Mouse (Mus musculus) MEL (cell line): Measurements from ENCODE around the gene Tshr. TPM values are rescaled to one million over a fixed set of nuclear protein-coding genes. Genes with fewer than 3 reads are reported as not detected.
A peak's percentile ranks its signal among the peaks of the same experiment; 100 is the strongest.
"Not testable (repeated sequence)": the region's sequence is repeated elsewhere in the genome, so short reads cannot be mapped to it uniquely, and the experiment has no call there.

Source experiments
- DNase-seq: peaks from one replicate; pipeline ENCODE4 v3.0.0; 2011; ENCODE audit warnings: low read depth, low spot score
- H3K27ac ChIP-seq: 2 replicates; pipeline ENCODE4 v1.5.1; 2012; ENCODE audit warnings: low read depth, mild to moderate bottlenecking, control low read depth, low read length, moderate library complexity; ENCODE audit not compliant: control insufficient read depth
- H3K27me3 ChIP-seq, 2 experiments: fragments of 150-350 bp in 1 of 2; sonication (generic) in 1 of 2; 2 replicates each; pipeline ENCODE4 v1.6.1; 2012; ENCODE audit warnings: low read length in 2 of 2, mild to moderate bottlenecking in 2 of 2, improper control_type of control experiment in 1 of 2, moderate library complexity in 1 of 2; ENCODE audit not compliant: insufficient read depth in 2 of 2, control insufficient read depth in 1 of 2
- H3K36me3 ChIP-seq, 2 experiments: 2 replicates each; pipeline ENCODE4 v1.6.1; 2012 to 2014; ENCODE audit warnings: low read length in 2 of 2, improper control_type of control experiment in 1 of 2, inconsistent platforms in 1 of 2, mild to moderate bottlenecking in 1 of 2; ENCODE audit not compliant: insufficient read depth in 2 of 2, control insufficient read depth in 1 of 2
- H3K4me1 ChIP-seq, 2 experiments: fragments of 150-350 bp in 1 of 2; sonication (generic) in 1 of 2; 2 replicates each; pipeline ENCODE4 v1.6.1; 2012; ENCODE audit warnings: low read length in 2 of 2, improper control_type of control experiment in 1 of 2, mild to moderate bottlenecking in 1 of 2; ENCODE audit not compliant: insufficient read depth in 2 of 2, control insufficient read depth in 1 of 2
- H3K4me3 ChIP-seq, 2 experiments: fragments of 150-350 bp in 1 of 2; sonication (generic) in 1 of 2; 2 replicates each; pipeline ENCODE4 v1.5.1; 2012; ENCODE audit warnings: low read depth in 2 of 2, low read length in 2 of 2, mild to moderate bottlenecking in 2 of 2, moderate library complexity in 2 of 2, control low read depth in 1 of 2, improper control_type of control experiment in 1 of 2; ENCODE audit not compliant: control insufficient read depth in 1 of 2, insufficient read depth in 1 of 2
- H3K79me2 ChIP-seq: 2 replicates; pipeline ENCODE4 v1.6.1; 2012; ENCODE audit warnings: mild to moderate bottlenecking, low read length, moderate library complexity; ENCODE audit not compliant: control insufficient read depth, poor library complexity, insufficient read depth
- H3K9ac ChIP-seq: 2 replicates; pipeline ENCODE4 v1.6.1; 2012; ENCODE audit warnings: low read depth, mild to moderate bottlenecking, control low read depth, low read length, moderate library complexity; ENCODE audit not compliant: control insufficient read depth, poor library complexity, severe bottlenecking
- H3K9me3 ChIP-seq: fragments of 150-350 bp; sonication (generic); replicated peaks from 2 replicates; pipeline ENCODE4 v1.6.1; 2012; ENCODE audit warnings: mild to moderate bottlenecking, low read length, improper control_type of control experiment, moderate library complexity; ENCODE audit not compliant: insufficient read depth
- BHLHE40 ChIP-seq: IDR thresholded peaks from 2 replicates; pipeline ENCODE4 v1.6.1; 2012; ENCODE audit warnings: low read depth, mild to moderate bottlenecking, inconsistent platforms, low read length, improper control_type of control experiment, borderline replicate concordance
- CHD1 ChIP-seq: IDR thresholded peaks from 2 replicates; pipeline ENCODE4 v1.6.1; 2012; ENCODE audit warnings: low read depth, mild to moderate bottlenecking, inconsistent platforms, low read length, improper control_type of control experiment
- EP300 ChIP-seq, 2 experiments: IDR thresholded peaks; 2 replicates each; pipeline ENCODE4 v1.6.1; 2011; ENCODE audit warnings: improper control_type of control experiment in 2 of 2, low read length in 2 of 2, low read depth in 1 of 2, mild to moderate bottlenecking in 1 of 2
- ETS1 ChIP-seq: IDR thresholded peaks from 2 replicates; pipeline ENCODE4 v1.6.1; 2012; ENCODE audit warnings: low read depth, mild to moderate bottlenecking, inconsistent platforms, low read length, improper control_type of control experiment, moderate library complexity
- GATA1 ChIP-seq: IDR thresholded peaks from 2 replicates; pipeline ENCODE4 v1.6.1; 2011; ENCODE audit warnings: low read depth, low read length, improper control_type of control experiment
- HCFC1 ChIP-seq: IDR thresholded peaks from 2 replicates; pipeline ENCODE4 v1.6.1; 2012; ENCODE audit warnings: low read depth, mild to moderate bottlenecking, inconsistent platforms, low read length, improper control_type of control experiment, moderate library complexity
- MAZ ChIP-seq: IDR thresholded peaks from 2 replicates; pipeline ENCODE4 v1.6.1; 2012; ENCODE audit warnings: low read depth, mild to moderate bottlenecking, inconsistent platforms, low read length, improper control_type of control experiment
- MEF2A ChIP-seq: IDR thresholded peaks from 2 replicates; pipeline ENCODE4 v1.6.1; 2014; ENCODE audit warnings: low read depth, mild to moderate bottlenecking, inconsistent platforms, low read length, improper control_type of control experiment; ENCODE audit not compliant: poor library complexity, insufficient replicate concordance, severe bottlenecking; ENCODE audit errors: extremely low read depth
- MYC ChIP-seq: IDR thresholded peaks from 2 replicates; pipeline ENCODE4 v1.6.1; 2011; ENCODE audit warnings: low read depth, mild to moderate bottlenecking, low read length, improper control_type of control experiment, moderate library complexity
- NELFE ChIP-seq: IDR thresholded peaks from 2 replicates; pipeline ENCODE4 v1.6.1; 2011; ENCODE audit warnings: low read depth, low read length, improper control_type of control experiment
- NRF1 ChIP-seq: IDR thresholded peaks from 2 replicates; pipeline ENCODE4 v1.6.1; 2014; ENCODE audit warnings: low read depth, mild to moderate bottlenecking, inconsistent platforms, low read length, improper control_type of control experiment, moderate library complexity; ENCODE audit not compliant: poor library complexity, insufficient read depth, severe bottlenecking
- POLR2AphosphoS5 ChIP-seq: IDR thresholded peaks from 2 replicates; pipeline ENCODE4 v1.6.1; 2012; ENCODE audit warnings: low read depth, borderline replicate concordance, mild to moderate bottlenecking, inconsistent platforms, low read length, moderate library complexity, mixed read lengths
- SIN3A ChIP-seq: IDR thresholded peaks from 2 replicates; pipeline ENCODE4 v1.6.1; 2012; ENCODE audit warnings: low read length, improper control_type of control experiment, inconsistent platforms
- TAL1 ChIP-seq: IDR thresholded peaks from 2 replicates; pipeline ENCODE4 v1.6.1; 2012; ENCODE audit warnings: mild to moderate bottlenecking, inconsistent platforms, low read length, moderate library complexity, mixed read lengths
- TBP ChIP-seq: IDR thresholded peaks from 2 replicates; pipeline ENCODE4 v1.8.0; 2011; ENCODE audit warnings: low read depth, low read length, improper control_type of control experiment
- UBTF ChIP-seq: IDR thresholded peaks from 2 replicates; pipeline ENCODE4 v1.6.1; 2012; ENCODE audit warnings: low read depth, mild to moderate bottlenecking, inconsistent platforms, low read length, improper control_type of control experiment, moderate library complexity, borderline replicate concordance; ENCODE audit not compliant: insufficient read depth
- USF1 ChIP-seq: IDR thresholded peaks from 2 replicates; pipeline ENCODE4 v1.6.1; 2014; ENCODE audit warnings: low read depth, mild to moderate bottlenecking, inconsistent platforms, low read length, improper control_type of control experiment, moderate library complexity
- ZC3H11A ChIP-seq: IDR thresholded peaks from 2 replicates; pipeline ENCODE4 v1.6.1; 2012; ENCODE audit warnings: low read depth, mild to moderate bottlenecking, inconsistent platforms, low read length, improper control_type of control experiment
- ZMIZ1 ChIP-seq: IDR thresholded peaks from 2 replicates; pipeline ENCODE4 v1.6.1; 2012; ENCODE audit warnings: low read depth, mild to moderate bottlenecking, inconsistent platforms, low read length, improper control_type of control experiment, moderate library complexity
- polyA plus RNA-seq, 2 experiments: library from polyadenylated mRNA; stranded (reverse) in 1 of 2; unstranded in 1 of 2; fragments of >175 nt in 1 of 2; fragments of >200 nt in 1 of 2; gene quantifications; 2 replicates each; pipeline versions ENCODE4 v1.2.1 to v1.2.4; 2012; ENCODE audit warnings: low replicate concordance in 2 of 2, low read depth in 1 of 2; ENCODE audit not compliant: insufficient read length in 2 of 2, insufficient read depth in 1 of 2, missing spikeins in 1 of 2
- total RNA-seq: library from RNA; depleted of rRNA; stranded (reverse); fragments of 300-350 nt; gene quantifications from 2 replicates; pipeline ENCODE4 v1.2.3, GENCODE M21; 2012

Gene Tshr
- total and polyA plus RNA-seq, 3 experiments = not detected

DNA sequence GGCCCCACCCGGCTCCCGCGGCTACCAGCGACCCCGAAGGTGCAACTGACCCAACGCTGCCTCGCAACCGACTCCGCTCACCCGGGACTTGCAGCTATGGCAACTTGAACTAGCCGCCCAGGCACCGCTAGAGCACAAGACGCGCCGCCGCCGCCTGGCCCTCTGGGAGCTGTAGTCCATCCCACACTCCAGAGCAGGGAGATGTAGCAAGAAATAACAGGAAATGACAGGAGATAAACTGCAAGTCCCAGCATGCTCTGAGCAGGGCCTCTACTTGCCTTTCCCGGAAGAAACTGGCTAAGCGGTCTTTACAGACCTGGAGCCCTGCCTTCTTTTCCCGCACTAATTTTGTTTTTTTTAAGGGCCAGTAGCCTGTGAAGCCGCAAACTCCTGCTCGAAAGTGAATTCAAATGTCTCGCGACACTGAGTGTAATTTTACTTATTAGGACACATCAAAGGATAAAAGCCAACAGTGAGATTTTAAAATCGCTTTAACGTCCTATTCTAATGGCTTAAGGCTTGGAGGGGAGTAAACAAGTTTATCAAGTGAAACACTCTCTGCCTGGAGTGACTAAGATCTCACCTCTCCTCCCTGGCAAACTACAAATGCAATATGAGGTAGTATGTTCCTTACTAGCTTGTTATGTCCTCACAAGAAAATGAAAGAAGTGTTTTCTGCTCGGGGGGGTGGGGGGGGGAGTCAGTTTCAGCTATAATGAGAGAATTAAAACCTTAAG, at the start of gene Tshr, which contains the start of gene Cep128 (continued):
- TF ChIP-seq UBTF (no peak), CHD1 (no peak), SIN3A (peak; percentile 95), GATA1 (no peak)

- not testable (repeated sequence) for H3K27me3 ChIP-seq, H3K9ac ChIP-seq, H3K4me3 ChIP-seq, H3K4me1 ChIP-seq, H3K9me3 ChIP-seq, H3K27ac ChIP-seq, H3K79me2 ChIP-seq, DNase-seq, H3K36me3 ChIP-seq
Measured at GRCm38 (mm10) chr12:91338656-91339055, 45.7 kb upstream of the Tshr start.

- DNase-seq = no peak
- no peak overlapping the region for H3K27ac ChIP-seq
Measured at GRCm38 (mm10) chr12:91353783-91354182, 30.6 kb upstream of the Tshr start.

GRCm38 (mm10) chr12:91369173-91369572, 15.2 kb upstream of the Tshr start:
- DNase-seq = peak; percentile 56
- TF ChIP-seq NELFE (no peak), POLR2AphosphoS5 (no peak), BHLHE40 (peak; percentile 83), MAZ (no peak), ZC3H11A (no peak), ETS1 (0 out of 2 replicates have a peak, but pooled peaks have one; percentile 23), EP300 (IDR thresholded peaks at IDR 0.05; ENCODE audit: low read depth in 1 of 2, low read length in 2 of 2) (peak; percentile 16 to 62; a peak in 3 of 4 replicates), MEF2A (no peak), GATA1 (peak; percentile 79), TBP (no peak), SIN3A (no peak), ZMIZ1 (no peak), NRF1 (no peak)
- peaks cover 2% of the 10 kb centered on the region; the same call in 1 of the 2 replicates for H3K79me2 ChIP-seq
- peaks cover 3 to 14% of the 10 kb centered on the region in 2 experiments for H3K36me3 ChIP-seq
- no peak overlapping the region for H3K4me3 ChIP-seq
- H3K27ac ChIP-seq = no peak overlapping the region
- H3K4me1 ChIP-seq = peaks cover 2 to 5% of the 10 kb centered on the region in 2 experiments; a peak in 2 of 4 replicates
- no peak overlapping the region for H3K9ac ChIP-seq
- H3K9me3 ChIP-seq = no peaks in the 10 kb centered on the region
- H3K27me3 ChIP-seq = no peaks in the 10 kb centered on the region

More at GRCm38 (mm10) chr12:91353783-91354182, 30.6 kb upstream of the Tshr start:
- H3K79me2 ChIP-seq = no peaks in the 10 kb centered on the region
- no peaks in the 10 kb centered on the region for H3K9me3 ChIP-seq
- no peaks in the 10 kb centered on the region for H3K4me1 ChIP-seq
- peaks cover 0 to 4% of the 10 kb centered on the region in 2 experiments; a peak in 1 of 4 replicates for H3K36me3 ChIP-seq
- H3K4me3 ChIP-seq = no peak overlapping the region
- no peaks in the 10 kb centered on the region for H3K27me3 ChIP-seq
- H3K9ac ChIP-seq = no peak overlapping the region
- TF ChIP-seq USF1 (no peak), EP300 (IDR thresholded peaks at IDR 0.05; ENCODE audit: low read depth in 1 of 2, low read length in 2 of 2) (no peak), UBTF (no peak), ZC3H11A (no peak), MYC (no peak), HCFC1 (no peak), ETS1 (no peak), MAZ (no peak), TAL1 (no peak)
- TF ChIP-seq, all 39 proteins: peak for 0
